Mouse (Mus musculus): Measurements from ENCODE around the gene Hdac8. TPM values are rescaled to one million over a fixed set of nuclear protein-coding genes. Genes with fewer than 3 reads are reported as not detected.
A peak's percentile ranks its signal among the peaks of the same experiment; 100 is the strongest.

The Hdac8 gene
- polyA plus RNA-seq (2015; fragmentation: Nextera tagmentation; extraction: Ambion mirVana): 11.7 and 13.1 TPM in 2 replicates

GRCm38 (mm10) chrX:102504644-102505481 lies at the start of gene Hdac8:
Gene Hdac8 (minus strand): TSS chrX:102505359.
- Histone ChIP-seq H3K9me3 (replicated peaks) (no peaks in the 10 kb centered on the region), H3K4me2 (replicated peaks) (peak within 1 kb of the TSS; percentile 50), H3K27me3 (0 out of 2 replicates have a peak, but pooled peaks cover 5% of the 10 kb centered on the region), H3K4me3 (replicated peaks) (peak within 1 kb of the TSS; percentile 56), H3K4me1 (no peaks in the 10 kb centered on the region), H3K9ac (peak within 1 kb of the TSS; percentile 18), H3K27ac (replicated peaks) (0 out of 2 replicates have a peak within 1 kb of the TSS, but pooled peaks have one; percentile 34), H3K36me3 (no peaks in the 10 kb centered on the region)
- WGBS: 15% methylated on average over 27 of the region's 27 CpGs
- ATAC-seq (ENCODE audit: insufficient number of reproducible peaks, low FRiP score, low TSS enrichment, low read depth): peak; percentile 78

GRCm38 (mm10) chrX:102509205-102509604 lies 4.0 kb upstream of the Hdac8 start:
- no peaks in the 10 kb centered on the region for H3K9me3 ChIP-seq (replicated peaks)
- H3K36me3 ChIP-seq: no peaks in the 10 kb centered on the region
- no peak overlapping the region for H3K4me3 ChIP-seq (replicated peaks)
- H3K4me1 ChIP-seq: no peaks in the 10 kb centered on the region
- H3K27me3 ChIP-seq: 0 out of 2 replicates have a peak, but pooled peaks cover 5% of the 10 kb centered on the region
- H3K27ac ChIP-seq (replicated peaks): no peak overlapping the region
- H3K4me2 ChIP-seq (replicated peaks): no peak overlapping the region
- 65% methylated on average over 4 of the region's 4 CpGs for WGBS
- no peak for ATAC-seq (ENCODE audit: insufficient number of reproducible peaks, low FRiP score, low TSS enrichment, low read depth)
- no peak overlapping the region for H3K9ac ChIP-seq

- no peak for ATAC-seq (ENCODE audit: insufficient number of reproducible peaks, low FRiP score, low TSS enrichment, low read depth)
- H3K36me3 ChIP-seq: 0 out of 2 replicates have a peak, but pooled peaks cover 3% of the 10 kb centered on the region
- H3K27me3 ChIP-seq: 0 out of 2 replicates have a peak, but pooled peaks cover 5% of the 10 kb centered on the region
- H3K4me3 ChIP-seq (replicated peaks): peak overlapping the region; percentile 56
- WGBS: 44% methylated on average over 10 of the region's 10 CpGs
- no peak overlapping the region for H3K27ac ChIP-seq (replicated peaks)
- H3K9me3 ChIP-seq (replicated peaks): no peaks in the 10 kb centered on the region
- H3K4me1 ChIP-seq: no peaks in the 10 kb centered on the region
- peak overlapping the region; percentile 50 for H3K4me2 ChIP-seq (replicated peaks)
- no peak overlapping the region for H3K9ac ChIP-seq
These were observed 980 bp downstream of the Hdac8 start for GRCm38 (mm10) chrX:102504179-102504578.

GRCm38 (mm10) chrX:102493992-102494730 lies 11.0 kb downstream of the Hdac8 start:
- no peak for ATAC-seq (ENCODE audit: insufficient number of reproducible peaks, low FRiP score, low TSS enrichment, low read depth)
- WGBS: 65% methylated on average over 6 of the region's 6 CpGs

GRCm38 (mm10) chrX:102485575-102485974 lies 19.6 kb downstream of the Hdac8 start:
- no peak overlapping the region for H3K9ac ChIP-seq

More at GRCm38 (mm10) chrX:102493992-102494730, 11.0 kb downstream of the Hdac8 start:
- Histone ChIP-seq H3K27me3 (no peaks in the 10 kb centered on the region), H3K4me1 (no peaks in the 10 kb centered on the region), H3K27ac (replicated peaks) (no peak overlapping the region), H3K36me3 (peaks cover 4% of the 10 kb centered on the region; the same call in 1 of the 2 replicates), H3K9ac (no peak overlapping the region), H3K9me3 (replicated peaks) (no peaks in the 10 kb centered on the region), H3K4me3 (replicated peaks) (no peak overlapping the region), H3K4me2 (replicated peaks) (no peak overlapping the region)

GRCm38 (mm10) chrX:102479665-102480064 lies 25.5 kb downstream of the Hdac8 start:
- no peak overlapping the region for H3K9ac ChIP-seq
- no peaks in the 10 kb centered on the region for H3K36me3 ChIP-seq
- no peak for ATAC-seq (ENCODE audit: insufficient number of reproducible peaks, low FRiP score, low TSS enrichment, low read depth)
- no peak overlapping the region for H3K27ac ChIP-seq (replicated peaks)
- no peak overlapping the region for H3K4me2 ChIP-seq (replicated peaks)
- no peaks in the 10 kb centered on the region for H3K4me1 ChIP-seq
- H3K4me3 ChIP-seq (replicated peaks): no peak overlapping the region
- 73% methylated on average over 4 of the region's 4 CpGs for WGBS
- H3K9me3 ChIP-seq (replicated peaks): no peaks in the 10 kb centered on the region
- peaks cover 3% of the 10 kb centered on the region; the same call in 1 of the 2 replicates for H3K27me3 ChIP-seq

More at GRCm38 (mm10) chrX:102485575-102485974, 19.6 kb downstream of the Hdac8 start:
- no peak overlapping the region for H3K4me2 ChIP-seq (replicated peaks)
- no peaks in the 10 kb centered on the region for H3K36me3 ChIP-seq
- H3K27me3 ChIP-seq: peaks cover under 1% of the 10 kb centered on the region; the same call in 1 of the 2 replicates
- H3K4me3 ChIP-seq (replicated peaks): no peak overlapping the region
- no peak for ATAC-seq (ENCODE audit: insufficient number of reproducible peaks, low FRiP score, low TSS enrichment, low read depth)
- WGBS: 77% methylated on average over 7 of the region's 7 CpGs
- H3K9me3 ChIP-seq (replicated peaks): no peaks in the 10 kb centered on the region
- no peaks in the 10 kb centered on the region for H3K4me1 ChIP-seq
- no peak overlapping the region for H3K27ac ChIP-seq (replicated peaks)

- no peaks in the 10 kb centered on the region for H3K4me1 ChIP-seq
These were observed 26.2 kb downstream of the Hdac8 start for GRCm38 (mm10) chrX:102478965-102479364.

GRCm38 (mm10) chrX:102478481-102478880 lies 26.7 kb downstream of the Hdac8 start:
- no peaks in the 10 kb centered on the region for H3K36me3 ChIP-seq
- H3K4me1 ChIP-seq: no peaks in the 10 kb centered on the region
- no peak overlapping the region for H3K4me3 ChIP-seq (replicated peaks)
- no peak overlapping the region for H3K9ac ChIP-seq
- H3K4me2 ChIP-seq (replicated peaks): no peak overlapping the region
- no peak overlapping the region for H3K27ac ChIP-seq (replicated peaks)
- H3K27me3 ChIP-seq: peaks cover 3% of the 10 kb centered on the region; the same call in 1 of the 2 replicates
- 96% methylated on average over 3 of the region's 3 CpGs for WGBS
- no peak for ATAC-seq (ENCODE audit: insufficient number of reproducible peaks, low FRiP score, low TSS enrichment, low read depth)
- no peaks in the 10 kb centered on the region for H3K9me3 ChIP-seq (replicated peaks)

More at GRCm38 (mm10) chrX:102478965-102479364, 26.2 kb downstream of the Hdac8 start:
- H3K36me3 ChIP-seq: no peaks in the 10 kb centered on the region
- no peak overlapping the region for H3K9ac ChIP-seq
- peaks cover 3% of the 10 kb centered on the region; the same call in 1 of the 2 replicates for H3K27me3 ChIP-seq
- no peak overlapping the region for H3K4me2 ChIP-seq (replicated peaks)
- no peak for ATAC-seq (ENCODE audit: insufficient number of reproducible peaks, low FRiP score, low TSS enrichment, low read depth)
- H3K27ac ChIP-seq (replicated peaks): no peak overlapping the region
- no peak overlapping the region for H3K4me3 ChIP-seq (replicated peaks)
- H3K9me3 ChIP-seq (replicated peaks): no peaks in the 10 kb centered on the region
- 26% methylated on average over 4 of the region's 4 CpGs for WGBS

GRCm38 (mm10) chrX:102476784-102477183 lies 28.4 kb downstream of the Hdac8 start:
- no peak overlapping the region for H3K9ac ChIP-seq
- H3K27me3 ChIP-seq: peaks cover 3% of the 10 kb centered on the region; the same call in 1 of the 2 replicates
- no peaks in the 10 kb centered on the region for H3K9me3 ChIP-seq (replicated peaks)
- 43% methylated on average over 3 of the region's 3 CpGs for WGBS
- H3K27ac ChIP-seq (replicated peaks): no peak overlapping the region
- H3K4me3 ChIP-seq (replicated peaks): no peak overlapping the region
- H3K4me2 ChIP-seq (replicated peaks): no peak overlapping the region
- no peaks in the 10 kb centered on the region for H3K36me3 ChIP-seq
- H3K4me1 ChIP-seq: no peaks in the 10 kb centered on the region
- ATAC-seq (ENCODE audit: insufficient number of reproducible peaks, low FRiP score, low TSS enrichment, low read depth): no peak

- whole genome bisulfite sequencing: 82% methylated on average over 5 of the region's 5 CpGs
- Histone ChIP-seq H3K9me3 (replicated peaks) (no peaks in the 10 kb centered on the region), H3K4me2 (replicated peaks) (no peak overlapping the region)
These were observed 29.6 kb downstream of the Hdac8 start for GRCm38 (mm10) chrX:102475555-102475954.

More at GRCm38 (mm10) chrX:102475555-102475954, 29.6 kb downstream of the Hdac8 start:
- Histone ChIP-seq H3K36me3 (no peaks in the 10 kb centered on the region), H3K27ac (replicated peaks) (no peak overlapping the region), H3K9ac (no peak overlapping the region), H3K4me3 (replicated peaks) (no peak overlapping the region), H3K27me3 (peaks cover 2% of the 10 kb centered on the region; the same call in 1 of the 2 replicates), H3K4me1 (no peaks in the 10 kb centered on the region)
- ATAC-seq (ENCODE audit: insufficient number of reproducible peaks, low FRiP score, low TSS enrichment, low read depth): no peak

Data from embryonic facial prominence, embryonic 15.5 days (tissue).